Mouse (Mus musculus): ENCODE results near the gene Agtr2.

DNA sequence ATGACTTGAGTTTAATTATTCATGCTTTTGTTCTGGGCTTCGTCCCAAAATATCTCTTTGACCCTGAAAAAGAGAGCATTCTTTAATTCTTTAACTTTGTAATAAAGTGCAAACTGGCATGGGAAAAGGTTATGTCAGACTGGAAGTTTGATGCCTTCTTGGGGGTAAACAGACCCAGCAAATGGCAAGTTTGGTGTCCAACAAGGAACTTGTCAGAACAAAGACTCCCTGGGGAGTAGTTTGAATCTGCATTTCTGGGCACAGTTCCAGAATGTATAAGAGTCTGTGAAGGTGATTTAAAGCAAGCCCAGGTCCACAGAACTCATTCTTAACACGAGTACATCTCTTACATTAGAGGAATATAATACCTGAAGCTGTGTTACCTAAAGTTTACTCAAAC, 3.8 kb downstream of the Agtr2 start:
- TF ChIP-seq POLR2A (IDR thresholded peaks at IDR 0.05; ENCODE audit: insufficient read depth, low read depth, low read length) (no peak), CTCF (IDR thresholded peaks at IDR 0.05; ENCODE audit: insufficient read depth, low read depth, low read length) (no peak)
